Mouse (Mus musculus) limb, embryonic 11.5 days (tissue): ENCODE measurements around the gene Kdelr3. TPM values are rescaled to one million over a fixed set of nuclear protein-coding genes. Genes with fewer than 3 reads are reported as not detected.

Source experiments
- ATAC-seq: fragments of 200-750 bp; cut with Nextera tagmentation; 2 replicates; pipeline ENCODE4 v1.8.0; 2017; ENCODE audit warnings: low read depth; ENCODE audit not compliant: insufficient number of reproducible peaks, low FRiP score, low TSS enrichment
- DNase-seq: peaks from one replicate; pipeline ENCODE4 v3.0.0-alpha.2; 2015; ENCODE audit warnings: low spot score
- H3K27ac ChIP-seq: fragments of 300-500 bp; sonication (generic); replicated peaks from 2 replicates; pipeline ENCODE4 v1.5.1; 2014; ENCODE audit warnings: low read depth, mild to moderate bottlenecking, low read length
- H3K27me3 ChIP-seq: fragments of 300-500 bp; sonication (generic); 2 replicates; pipeline ENCODE4 v1.6.1; 2014; ENCODE audit warnings: mild to moderate bottlenecking, low read length, mixed read lengths; ENCODE audit not compliant: control insufficient read depth, insufficient read depth
- H3K36me3 ChIP-seq: fragments of 300-500 bp; sonication (generic); 2 replicates; pipeline ENCODE4 v1.6.1; 2014; ENCODE audit warnings: mild to moderate bottlenecking, low read length, moderate library complexity, mixed read lengths; ENCODE audit not compliant: control insufficient read depth, insufficient read depth
- H3K4me1 ChIP-seq: fragments of 300-500 bp; sonication (generic); 2 replicates; pipeline ENCODE4 v1.6.1; 2014; ENCODE audit warnings: low read length, mixed read lengths; ENCODE audit not compliant: control insufficient read depth, insufficient read depth
- H3K4me2 ChIP-seq: fragments of 300-500 bp; sonication (generic); 2 replicates; pipeline ENCODE4 v1.6.1; 2014; ENCODE audit warnings: low read depth, mild to moderate bottlenecking, moderate library complexity; ENCODE audit not compliant: severe bottlenecking
- H3K4me3 ChIP-seq: fragments of 300-500 bp; sonication (generic); 2 replicates; pipeline ENCODE4 v1.5.1; 2014; ENCODE audit warnings: low read depth, low read length
- H3K9ac ChIP-seq: fragments of 300-500 bp; sonication (generic); 2 replicates; pipeline ENCODE4 v1.6.1; 2014; ENCODE audit warnings: mild to moderate bottlenecking, low read length
- H3K9me3 ChIP-seq: fragments of 300-500 bp; sonication (generic); 2 replicates; pipeline ENCODE4 v1.6.1; 2016; ENCODE audit warnings: low read length; ENCODE audit not compliant: control insufficient read depth
- WGBS: fragments of 180-500 bp; shearing (Covaris S2); extraction: QIAGEN DNeasy Blood & Tissue Kit; methylation state at CpG from one replicate; pipeline ENCODE4 v1.1.7; 2014; 5-methylcytosine and 5-hydroxymethylcytosine counted together
- polyA plus RNA-seq: library from polyadenylated mRNA; unstranded; fragments of >200 nt; fragmentation: Nextera tagmentation; extraction: Ambion mirVana; gene quantifications from 2 replicates; pipeline ENCODE4 v1.2.1, GENCODE M21; 2014

The Kdelr3 gene
- polyA plus RNA-seq: 11.4 and 12.8 TPM in 2 replicates

GRCm38 (mm10) chr15:79516171-79517096 is at the start of gene Kdelr3:
TSS of gene Kdelr3 (plus strand) at chr15:79516411.
- DNase-seq: peak; percentile 66
- peaks cover 45% of the 10 kb centered on the region for H3K27me3 ChIP-seq

GRCm38 (mm10) chr15:79466601-79467286 is 49.5 kb upstream of the Kdelr3 start:
- no peaks in the 10 kb centered on the region; the same call in 1 of the 2 replicates for H3K9me3 ChIP-seq
- H3K27ac ChIP-seq: no peak overlapping the region
- H3K4me2 ChIP-seq: no peak overlapping the region
- no peak overlapping the region for H3K4me3 ChIP-seq
- H3K9ac ChIP-seq: peak overlapping the region; percentile 12; the same call in 1 of the 2 replicates
- DNase-seq (peak; percentile 92), ATAC-seq (peak; percentile 86)
- 5% methylated on average over 18 of the region's 18 CpGs for WGBS
- no peaks in the 10 kb centered on the region for H3K4me1 ChIP-seq
- no peaks in the 10 kb centered on the region for H3K27me3 ChIP-seq
- no peaks in the 10 kb centered on the region for H3K36me3 ChIP-seq

More at GRCm38 (mm10) chr15:79516171-79517096, at the start of gene Kdelr3:
- no peak within 1 kb of the TSS for H3K27ac ChIP-seq
- WGBS: 1% methylated on average over 59 of the region's 71 CpGs
- H3K9me3 ChIP-seq: no peaks in the 10 kb centered on the region
- peak; percentile 23; the same call in 1 of the 2 replicates for ATAC-seq
- H3K4me3 ChIP-seq: peak within 1 kb of the TSS; percentile 50
- H3K4me2 ChIP-seq: peak within 1 kb of the TSS; percentile 93
- peak within 1 kb of the TSS; percentile 63 for H3K9ac ChIP-seq
- H3K4me1 ChIP-seq: peaks cover 10% of the 10 kb centered on the region
- no peaks in the 10 kb centered on the region for H3K36me3 ChIP-seq

GRCm38 (mm10) chr15:79469577-79469976 is 46.6 kb upstream of the Kdelr3 start:
- ATAC-seq: no peak
- H3K9ac ChIP-seq: no peak overlapping the region
- WGBS: 66% methylated on average over 5 of the region's 5 CpGs
- H3K4me1 ChIP-seq: no peaks in the 10 kb centered on the region
- H3K27me3 ChIP-seq: no peaks in the 10 kb centered on the region
- no peak for DNase-seq
- H3K4me3 ChIP-seq: no peak overlapping the region
- no peak overlapping the region for H3K27ac ChIP-seq
- H3K9me3 ChIP-seq: no peaks in the 10 kb centered on the region; the same call in 1 of the 2 replicates
- no peak overlapping the region for H3K4me2 ChIP-seq
- no peaks in the 10 kb centered on the region for H3K36me3 ChIP-seq

DNA sequence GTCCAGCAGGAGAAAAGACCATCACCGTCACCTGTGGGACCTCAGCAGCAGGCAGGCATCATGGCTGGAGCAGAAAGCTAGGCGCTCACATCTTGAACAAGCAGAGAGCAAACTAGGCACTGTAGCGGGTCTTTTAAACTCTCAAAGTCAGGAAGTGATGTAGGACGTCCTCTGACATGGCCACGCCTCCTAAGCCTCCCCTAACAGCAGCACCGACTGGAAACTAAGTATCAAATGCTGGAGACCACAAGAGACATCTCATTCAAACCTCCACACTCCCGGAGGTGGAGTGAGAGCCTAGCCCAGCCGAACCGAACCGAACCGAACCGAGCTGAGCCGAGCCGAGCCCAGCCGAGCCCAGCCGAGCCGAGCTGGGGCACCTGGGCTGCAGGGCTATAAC is 45.6 kb upstream of the Kdelr3 start:
- 27% methylated on average over 17 of the region's 17 CpGs for WGBS
- Histone ChIP-seq H3K36me3 (no peaks in the 10 kb centered on the region), H3K4me1 (no peaks in the 10 kb centered on the region), H3K9ac (no peak overlapping the region), H3K4me3 (0 out of 2 replicates have a peak overlapping the region, but pooled peaks have one; percentile 14), H3K4me2 (peak overlapping the region; percentile 24; the same call in 1 of the 2 replicates), H3K27ac (no peak overlapping the region), H3K27me3 (no peaks in the 10 kb centered on the region), H3K9me3 (no peaks in the 10 kb centered on the region; the same call in 1 of the 2 replicates)
- ATAC-seq (no peak), DNase-seq (no peak)

GRCm38 (mm10) chr15:79471095-79471494 is 45.1 kb upstream of the Kdelr3 start:
- peak overlapping the region; percentile 24; the same call in 1 of the 2 replicates for H3K4me2 ChIP-seq
- 0 out of 2 replicates have a peak overlapping the region, but pooled peaks have one; percentile 14 for H3K4me3 ChIP-seq
- no peaks in the 10 kb centered on the region for H3K36me3 ChIP-seq
- H3K27me3 ChIP-seq: no peaks in the 10 kb centered on the region
- DNase-seq (no peak), ATAC-seq (no peak)
- no peaks in the 10 kb centered on the region for H3K4me1 ChIP-seq
- H3K27ac ChIP-seq: no peak overlapping the region
- 49% methylated on average over 10 of the region's 10 CpGs for WGBS
- no peaks in the 10 kb centered on the region; the same call in 1 of the 2 replicates for H3K9me3 ChIP-seq
- no peak overlapping the region for H3K9ac ChIP-seq

- Histone ChIP-seq H3K9ac (no peak overlapping the region), H3K27me3 (no peaks in the 10 kb centered on the region), H3K36me3 (no peaks in the 10 kb centered on the region), H3K9me3 (no peaks in the 10 kb centered on the region; the same call in 1 of the 2 replicates), H3K4me3 (no peak overlapping the region), H3K4me1 (no peaks in the 10 kb centered on the region), H3K27ac (no peak overlapping the region), H3K4me2 (no peak overlapping the region)
- 87% methylated on average over 5 of the region's 5 CpGs for WGBS
- DNase-seq: no peak
- no peak for ATAC-seq
Measured at GRCm38 (mm10) chr15:79473042-79473441, 43.2 kb upstream of the Kdelr3 start.

GRCm38 (mm10) chr15:79473638-79474355 is 42.4 kb upstream of the Kdelr3 start:
- Histone ChIP-seq H3K4me3 (no peak overlapping the region), H3K9me3 (no peaks in the 10 kb centered on the region; the same call in 1 of the 2 replicates), H3K4me1 (no peaks in the 10 kb centered on the region), H3K36me3 (no peaks in the 10 kb centered on the region), H3K27me3 (no peaks in the 10 kb centered on the region), H3K4me2 (no peak overlapping the region), H3K27ac (no peak overlapping the region), H3K9ac (no peak overlapping the region)
- 56% methylated on average over 12 of the region's 12 CpGs for WGBS
- DNase-seq: no peak
- ATAC-seq: no peak

- no peak for ATAC-seq
Measured at GRCm38 (mm10) chr15:79477227-79477626, 39.0 kb upstream of the Kdelr3 start.

More at GRCm38 (mm10) chr15:79477227-79477626, 39.0 kb upstream of the Kdelr3 start:
- no peak for DNase-seq
- no peaks in the 10 kb centered on the region for H3K36me3 ChIP-seq
- no peaks in the 10 kb centered on the region for H3K9me3 ChIP-seq
- H3K4me2 ChIP-seq: no peak overlapping the region
- WGBS: 54% methylated on average over 6 of the region's 6 CpGs
- no peaks in the 10 kb centered on the region for H3K4me1 ChIP-seq
- H3K27ac ChIP-seq: no peak overlapping the region
- H3K4me3 ChIP-seq: no peak overlapping the region
- peaks cover 17% of the 10 kb centered on the region for H3K27me3 ChIP-seq
- H3K9ac ChIP-seq: no peak overlapping the region
